Mouse (Mus musculus): Measurements from ENCODE around the gene Tmcc1.

Gene Tmcc1

GRCm38 (mm10) chr6:115993463-115994145 lies 199.7 kb downstream of the Tmcc1 start:
- DNase-seq (ENCODE audit: low read depth, low spot score): no peak

DNA sequence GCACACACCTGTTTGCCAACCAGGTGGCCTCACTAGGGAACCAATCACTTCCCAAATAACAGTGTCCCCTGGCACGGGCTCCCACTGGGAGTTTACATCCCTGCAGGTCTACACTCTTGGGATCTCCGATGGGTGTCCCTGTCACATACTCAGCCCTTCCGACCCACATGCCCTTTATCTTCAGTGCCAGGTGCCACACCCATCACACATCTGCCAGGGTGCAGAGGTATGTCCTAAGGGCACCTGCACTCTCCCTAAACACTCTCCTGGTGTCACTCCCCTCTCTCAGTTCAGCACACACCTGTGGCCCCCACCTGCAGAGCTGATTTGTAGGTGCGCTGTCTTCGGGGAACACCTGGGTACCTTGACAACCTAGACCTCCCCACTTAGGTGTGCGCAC lies 200.3 kb downstream of the Tmcc1 start:
- DNase-seq (ENCODE audit: low read depth, low spot score): no peak

DNA sequence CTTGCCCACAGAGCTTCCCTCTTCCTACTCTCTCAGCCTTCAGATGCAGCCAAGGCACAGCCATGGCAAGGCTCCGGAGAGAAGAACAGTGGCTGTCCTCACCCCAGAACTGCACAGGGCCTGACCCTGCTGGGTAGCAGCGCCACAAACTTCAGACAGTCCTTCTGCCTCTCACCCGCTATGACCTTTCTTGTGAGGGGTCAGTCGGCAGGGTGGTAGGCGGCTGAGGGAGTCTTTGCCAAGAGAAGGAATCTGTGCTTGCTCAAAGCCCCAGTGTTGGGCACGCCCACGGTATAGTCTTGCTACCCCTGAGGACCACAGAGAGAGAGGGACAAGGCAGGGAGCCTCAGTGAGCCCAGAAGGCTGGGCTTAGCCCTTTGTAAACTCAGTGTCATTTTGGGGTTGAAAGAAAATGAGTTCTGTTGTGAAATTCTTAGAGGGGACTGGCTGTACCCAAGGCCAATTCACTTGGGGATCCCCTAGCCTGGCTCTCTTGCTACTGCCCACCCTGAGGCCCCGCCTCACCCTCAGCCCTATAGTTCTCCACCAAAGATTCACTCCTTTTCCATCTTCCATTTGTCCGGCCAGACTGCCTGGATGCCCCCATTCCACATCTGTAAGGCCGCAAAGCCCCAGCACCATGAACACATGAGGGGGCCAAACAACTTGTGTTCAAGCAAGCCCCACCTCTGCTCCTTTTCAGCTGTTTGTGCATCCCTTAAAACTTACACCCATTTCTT lies 201.2 kb downstream of the Tmcc1 start:
- no peak for DNase-seq (ENCODE audit: low read depth, low spot score)

DNA sequence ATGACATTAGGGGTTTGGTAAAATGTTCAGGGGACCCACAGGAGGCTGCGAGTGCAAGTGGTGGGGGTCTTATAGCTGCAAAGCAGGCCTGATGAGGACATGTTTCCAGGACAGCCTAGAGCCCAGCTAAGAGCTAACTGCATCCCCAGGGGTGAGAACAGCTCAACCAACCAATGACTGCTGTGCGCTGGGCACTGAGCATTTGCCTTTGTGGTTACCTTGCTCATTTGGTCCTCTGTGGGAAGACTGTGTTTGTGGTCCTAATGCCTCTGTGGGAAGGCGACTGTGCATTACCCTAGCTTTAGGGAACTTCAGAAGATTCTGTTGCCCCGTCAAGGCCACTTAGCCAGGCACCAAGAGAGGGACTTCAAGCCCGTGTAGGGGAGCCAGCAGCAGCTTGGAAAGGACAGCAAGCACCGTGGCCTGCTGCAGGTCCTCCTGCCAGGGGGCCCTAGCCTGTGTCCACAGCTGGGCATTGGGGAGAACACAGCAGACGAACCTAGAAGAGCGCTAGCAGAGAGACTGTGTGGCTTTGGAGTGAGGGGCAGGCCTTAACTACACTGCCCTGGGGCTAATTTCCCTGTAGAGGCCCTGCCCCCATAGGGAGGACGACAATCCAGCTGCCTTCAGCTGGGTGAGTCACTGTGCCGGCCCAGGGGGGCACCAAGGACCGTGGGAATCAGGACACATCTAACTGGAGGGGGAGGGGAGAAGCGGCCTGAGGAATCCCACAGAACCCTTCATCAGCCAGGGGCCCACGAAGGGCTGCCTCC lies 202.0 kb downstream of the Tmcc1 start:
- DNase-seq (ENCODE audit: low read depth, low spot score): no peak

GRCm38 (mm10) chr6:115990479-115990878 lies 202.8 kb downstream of the Tmcc1 start:
- DNase-seq (ENCODE audit: low read depth, low spot score): no peak

- no peak for DNase-seq (ENCODE audit: low read depth, low spot score)
Observed at GRCm38 (mm10) chr6:115990056-115990455, 203.2 kb downstream of the Tmcc1 start.

DNA sequence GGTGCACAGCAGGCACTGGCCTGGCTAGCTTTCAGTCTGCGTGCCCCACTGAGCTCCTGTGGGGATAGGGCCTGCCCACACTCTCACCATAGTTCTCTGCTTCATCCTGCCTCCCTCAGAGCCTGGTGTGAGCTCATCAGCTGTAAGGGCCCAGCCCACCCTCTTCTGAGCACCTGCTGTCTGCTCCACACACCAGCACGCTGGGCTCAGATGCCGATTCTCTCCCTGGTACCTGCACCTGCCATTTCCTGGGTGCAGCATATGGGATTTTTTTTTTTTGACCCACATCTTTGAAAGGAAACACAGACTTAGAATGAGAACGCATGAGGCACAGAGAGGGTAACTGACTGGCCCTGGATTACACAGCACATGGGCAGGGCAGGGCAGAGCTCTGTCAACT lies 203.7 kb downstream of the Tmcc1 start:
- no peak for DNase-seq (ENCODE audit: low read depth, low spot score)

DNA sequence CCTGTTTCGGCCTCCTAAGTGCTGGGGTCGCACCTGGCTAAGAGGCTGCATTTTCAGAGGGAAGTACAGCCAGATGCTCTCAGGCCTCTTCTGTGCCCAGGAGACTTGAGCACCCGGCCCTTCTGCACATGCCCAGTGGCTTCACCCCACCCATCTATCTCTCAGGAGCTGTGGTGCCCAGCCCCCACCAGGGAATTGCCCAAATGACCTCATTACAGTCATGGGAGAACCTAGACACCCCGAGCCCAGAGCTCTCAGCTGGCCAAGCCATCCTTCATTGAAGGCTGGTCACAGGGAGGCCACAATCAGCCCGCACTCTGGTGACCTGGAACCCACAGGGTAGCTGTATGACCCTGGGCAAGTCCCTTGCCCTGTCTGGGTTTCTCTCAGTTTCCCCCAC lies 204.3 kb downstream of the Tmcc1 start:
- no peak for DNase-seq (ENCODE audit: low read depth, low spot score)

DNA sequence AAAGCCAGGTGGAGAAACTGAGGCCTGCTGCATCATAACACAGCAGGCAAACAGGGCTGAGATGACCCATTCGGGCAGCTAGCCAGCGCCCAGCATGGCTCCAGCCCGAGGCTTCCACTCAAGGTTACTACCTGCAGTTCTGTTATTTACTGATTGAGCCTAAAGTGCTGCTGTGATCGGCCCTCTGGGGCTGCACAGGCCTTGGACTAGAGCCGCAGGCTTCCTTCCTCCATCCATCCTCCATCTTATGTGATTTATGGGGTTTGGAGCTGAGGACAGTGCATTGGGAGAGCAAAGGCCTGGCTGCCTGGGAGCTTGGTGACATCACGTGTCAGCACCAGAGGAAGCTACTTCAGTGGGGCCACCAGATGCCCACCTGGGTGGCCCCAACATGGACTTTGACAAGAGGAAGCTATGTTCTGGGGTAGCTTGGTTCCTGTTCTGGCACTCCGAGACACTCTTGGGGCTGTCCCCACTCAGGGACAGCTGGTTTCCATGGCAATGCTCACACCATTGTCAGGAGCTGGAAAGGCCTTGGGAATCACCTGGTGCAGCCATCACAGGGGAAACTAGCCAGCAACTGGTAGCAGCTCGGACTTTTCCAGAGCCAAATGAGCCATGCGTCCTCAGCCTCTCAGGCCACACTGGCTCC lies 206.1 kb downstream of the Tmcc1 start:
- DNase-seq (ENCODE audit: low read depth, low spot score): no peak

DNA sequence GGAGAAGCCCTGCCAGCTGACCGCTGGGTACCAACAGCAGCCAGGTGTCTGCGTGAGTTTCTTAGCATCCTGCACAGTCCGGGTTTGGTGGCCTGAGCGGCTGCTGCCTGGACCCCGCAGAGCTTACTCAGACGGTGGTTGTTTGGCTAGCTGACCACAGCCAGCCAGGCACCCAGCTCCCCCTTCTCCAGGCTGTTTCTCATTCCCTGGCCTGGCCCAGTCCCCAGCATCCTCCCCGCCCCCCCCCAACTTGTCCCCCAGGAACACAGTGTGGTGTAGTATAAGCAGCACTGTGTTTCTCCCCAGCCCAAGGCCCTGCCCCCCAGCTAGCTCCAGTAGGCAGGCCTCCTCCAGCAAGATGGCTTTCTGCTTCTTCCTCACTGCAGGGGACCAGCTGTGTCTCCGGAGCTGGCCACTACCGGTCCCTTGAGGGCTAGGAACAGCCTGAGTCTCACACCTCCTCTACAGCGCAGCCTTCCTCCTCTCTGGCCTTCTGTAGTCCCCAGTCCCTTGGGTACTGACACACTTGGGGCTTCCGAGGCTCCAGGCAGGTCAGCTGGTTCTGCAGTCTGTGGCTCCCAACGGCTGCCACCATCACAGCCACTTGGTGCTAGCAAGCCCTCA lies 206.7 kb downstream of the Tmcc1 start:
- DNase-seq (ENCODE audit: low read depth, low spot score): no peak

GRCm38 (mm10) chr6:115985622-115986021 lies 207.7 kb downstream of the Tmcc1 start:
- no peak for DNase-seq (ENCODE audit: low read depth, low spot score)

GRCm38 (mm10) chr6:115984580-115984979 lies 208.7 kb downstream of the Tmcc1 start:
- DNase-seq (ENCODE audit: low read depth, low spot score): no peak

DNA sequence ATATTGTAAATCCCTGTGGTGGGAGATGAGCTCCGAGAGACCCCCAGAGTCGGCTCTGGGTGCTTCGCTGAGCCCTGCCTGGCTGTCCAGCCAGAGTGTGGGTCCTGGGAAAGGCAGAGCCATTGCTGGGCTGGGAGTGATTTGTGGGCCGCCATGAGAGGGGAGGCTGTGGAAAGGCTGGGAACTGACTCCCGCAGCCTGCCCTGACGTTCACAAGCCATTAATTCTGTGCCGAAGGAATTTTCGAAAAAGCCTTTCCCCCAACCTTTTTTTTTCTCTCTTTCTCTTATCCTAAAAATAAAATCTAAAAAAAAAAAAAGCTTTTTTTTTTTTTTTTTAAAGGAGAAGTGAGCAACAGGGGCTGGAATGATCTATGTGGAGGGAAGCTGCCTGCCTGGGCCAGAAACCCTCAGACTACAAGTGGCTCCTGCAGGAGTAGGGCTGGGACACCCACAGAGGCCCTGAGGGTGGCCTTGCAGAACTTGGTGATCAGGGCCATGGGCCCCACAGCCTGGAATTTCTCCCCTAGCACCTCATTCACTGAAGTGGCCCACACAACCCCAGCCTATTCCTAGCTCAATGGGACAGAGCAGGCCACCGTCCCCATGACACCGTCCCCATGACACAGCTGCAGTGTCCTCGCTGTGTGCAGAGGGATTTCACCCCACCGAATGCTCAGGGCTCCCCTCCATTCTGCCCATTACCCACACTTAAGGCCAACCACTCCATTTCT lies 209.8 kb downstream of the Tmcc1 start:
- DNase-seq (ENCODE audit: low read depth, low spot score): no peak

DNA sequence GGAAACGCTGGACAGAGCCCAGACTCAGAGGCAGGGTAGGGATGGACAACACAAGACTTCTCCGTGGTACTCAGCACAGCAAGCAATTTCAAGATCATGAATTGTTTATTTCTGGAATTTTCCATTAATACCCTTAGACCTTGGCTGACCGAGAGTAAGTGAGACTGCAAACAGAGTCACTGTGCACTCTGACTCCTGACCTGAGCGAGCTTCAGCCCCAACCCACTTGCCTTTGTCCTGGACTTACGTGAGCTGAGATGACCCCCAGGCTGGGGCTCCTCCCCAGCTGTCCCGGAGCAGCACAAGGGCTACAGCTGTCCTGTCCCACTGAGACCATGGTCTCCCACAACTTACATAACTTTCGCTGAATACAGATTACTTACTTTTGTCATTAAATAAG lies 210.4 kb downstream of the Tmcc1 start:
- no peak for DNase-seq (ENCODE audit: low read depth, low spot score)

DNA sequence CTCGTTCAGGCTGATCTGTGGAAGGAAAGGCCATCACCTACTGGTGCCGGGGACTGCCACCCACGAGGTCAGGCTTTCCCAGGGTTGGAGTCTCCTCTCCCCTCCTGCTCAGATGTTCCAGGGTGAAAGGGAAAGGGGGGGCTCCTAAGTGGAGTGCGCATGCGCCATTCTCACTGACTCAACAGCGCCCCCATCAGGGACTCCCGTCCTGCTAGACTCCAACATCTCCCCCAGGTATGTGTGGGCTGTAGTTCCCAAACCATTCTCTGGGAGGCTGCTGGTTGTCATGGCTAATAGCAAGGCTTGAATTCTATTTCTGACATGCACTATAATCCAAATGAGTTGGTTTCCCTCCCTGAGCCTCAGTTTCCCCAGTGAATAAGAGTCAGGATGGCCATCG lies 214.7 kb downstream of the Tmcc1 start:
- DNase-seq (ENCODE audit: low read depth, low spot score): peak; percentile 39

- DNase-seq (ENCODE audit: low read depth, low spot score): no peak
Observed at GRCm38 (mm10) chr6:115977810-115978209, 215.5 kb downstream of the Tmcc1 start.

DNA sequence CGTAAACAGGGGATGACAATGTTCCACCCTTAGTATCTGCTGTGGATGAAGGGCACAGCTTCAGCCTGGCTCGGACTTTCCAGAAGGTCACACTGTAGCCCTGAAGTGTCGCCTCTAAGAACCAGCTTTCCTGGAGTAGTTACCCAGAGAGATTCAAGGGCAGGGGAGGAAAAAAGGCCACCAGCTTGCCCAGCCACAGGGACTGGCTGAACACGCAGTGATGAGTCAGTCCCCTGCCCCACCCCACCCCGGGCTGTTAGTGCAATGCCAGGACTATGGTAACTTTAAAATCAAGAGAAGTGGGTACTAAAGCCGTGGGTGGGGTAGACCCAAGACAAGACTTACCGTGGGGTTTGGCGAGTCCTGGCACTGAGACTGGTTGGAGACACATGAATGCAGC lies 217.7 kb downstream of the Tmcc1 start:
- no peak for DNase-seq (ENCODE audit: low read depth, low spot score)

DNA sequence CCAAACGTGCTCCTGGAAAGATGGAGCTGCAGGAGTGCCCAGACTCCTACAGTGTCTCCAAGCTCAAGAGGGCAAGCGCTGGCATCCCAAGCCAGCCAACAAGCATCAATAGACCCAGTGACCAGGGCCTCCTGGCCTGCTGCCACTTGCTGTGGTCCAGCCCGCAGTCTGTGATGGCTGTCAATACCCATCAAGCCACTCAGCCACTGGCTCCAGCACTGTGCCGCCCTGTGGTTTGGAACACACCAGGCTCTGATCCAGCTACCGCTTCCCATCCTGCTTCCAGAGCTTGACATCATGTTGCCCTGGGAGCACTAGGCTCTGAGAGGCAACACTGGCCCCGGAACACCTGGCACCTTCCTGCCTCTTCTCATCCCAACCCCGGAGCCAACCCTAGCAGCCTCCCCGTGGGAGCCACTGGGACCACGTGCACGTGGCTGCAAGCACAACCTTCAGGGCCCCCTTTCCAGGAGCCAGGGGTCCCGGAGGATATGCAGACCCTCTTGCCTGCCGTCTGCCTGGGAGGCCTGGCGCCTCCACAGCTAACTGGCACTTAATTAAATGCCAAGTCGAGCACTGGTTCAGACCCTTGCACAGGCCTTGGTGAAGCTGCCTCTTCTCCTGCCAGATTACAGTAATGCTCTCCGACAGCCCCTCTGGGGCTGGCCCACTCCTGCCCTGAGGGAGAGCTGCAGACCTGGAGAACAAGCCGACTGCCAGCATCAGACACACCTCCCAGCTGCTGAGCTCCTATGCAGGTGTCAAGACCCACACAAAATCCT lies 219.2 kb downstream of the Tmcc1 start:
- no peak for DNase-seq (ENCODE audit: low read depth, low spot score)

GRCm38 (mm10) chr6:115973139-115973875 lies 220.0 kb downstream of the Tmcc1 start:
- DNase-seq (ENCODE audit: low read depth, low spot score): no peak
